Mouse (Mus musculus) liver, embryonic 14.5 days (tissue): Measurements from ENCODE around the gene Mfsd12. TPM values are rescaled to one million over a fixed set of nuclear protein-coding genes. Genes with fewer than 3 reads are reported as not detected.

Experiments used
- ATAC-seq: fragments of 200-750 bp; cut with Nextera tagmentation; 2 replicates; pipeline ENCODE4 v1.8.0; 2017; ENCODE audit warnings: moderate number of reproducible peaks, mild to moderate bottlenecking, moderate library complexity; ENCODE audit not compliant: insufficient read depth
- DNase-seq, 3 experiments: peaks; one replicate each; pipeline ENCODE4 v3.0.0-alpha.2; 2012 to 2013; ENCODE audit warnings: low read depth in 3 of 3, low spot score in 3 of 3
- H3K27ac ChIP-seq: fragments of 300-500 bp; sonication (generic); 2 replicates; pipeline ENCODE4 v1.5.1; 2014; ENCODE audit warnings: moderate library complexity, mild to moderate bottlenecking, control low read depth, inconsistent platforms
- H3K27me3 ChIP-seq: fragments of 300-500 bp; sonication (generic); 2 replicates; pipeline ENCODE4 v1.6.1; 2014; ENCODE audit warnings: mild to moderate bottlenecking, low read length, moderate library complexity; ENCODE audit not compliant: control insufficient read depth, insufficient read depth
- H3K36me3 ChIP-seq: fragments of 300-500 bp; sonication (generic); replicated peaks from 2 replicates; pipeline ENCODE4 v1.6.1; 2014; ENCODE audit warnings: low read depth; ENCODE audit not compliant: control insufficient read depth, insufficient read depth
- H3K4me1 ChIP-seq, 2 experiments: fragments of 200-500 bp in 1 of 2; fragments of 300-500 bp in 1 of 2; sonication (generic) in 1 of 2; replicated peaks; 2 replicates each; pipeline ENCODE4 v1.6.1; 2012 to 2014; ENCODE audit warnings: antibody characterized with exemption in 1 of 2, inconsistent platforms in 1 of 2, low read length in 1 of 2; ENCODE audit not compliant: control insufficient read depth in 2 of 2, insufficient read depth in 2 of 2
- H3K4me2 ChIP-seq: fragments of 300-500 bp; sonication (generic); 2 replicates; pipeline ENCODE4 v1.6.1; 2014; ENCODE audit warnings: low read depth, mild to moderate bottlenecking, control low read depth, moderate library complexity
- H3K4me3 ChIP-seq, 2 experiments: fragments of 200-500 bp in 1 of 2; fragments of 300-500 bp in 1 of 2; sonication (generic) in 1 of 2; 2 replicates each; pipeline ENCODE4 v1.5.1; 2012 to 2014; ENCODE audit warnings: low read depth in 2 of 2, low read length in 2 of 2, mild to moderate bottlenecking in 2 of 2, control low read depth in 1 of 2, inconsistent platforms in 1 of 2, moderate library complexity in 1 of 2; ENCODE audit not compliant: insufficient read depth in 1 of 2
- H3K9ac ChIP-seq: fragments of 300-500 bp; sonication (generic); replicated peaks from 2 replicates; pipeline ENCODE4 v1.6.1; 2014; ENCODE audit warnings: mild to moderate bottlenecking, control low read depth, moderate library complexity
- H3K9me3 ChIP-seq: fragments of 300-500 bp; sonication (generic); 2 replicates; pipeline ENCODE4 v1.6.1; 2016; ENCODE audit warnings: low read length, mixed read lengths; ENCODE audit not compliant: control insufficient read depth
- CTCF ChIP-seq: IDR thresholded peaks from 2 replicates; pipeline ENCODE4 v1.5.1; 2016; ENCODE audit warnings: antibody characterized with exemption, low read depth, control low read depth
- EP300 ChIP-seq: IDR thresholded peaks from 2 replicates; pipeline ENCODE4 v1.6.1; 2016; ENCODE audit warnings: antibody characterized with exemption, low read depth
- WGBS: fragments of 180-500 bp; shearing (Covaris S2); extraction: QIAGEN DNeasy Blood & Tissue Kit; methylation state at CpG from one replicate; pipeline ENCODE4 v1.1.7; 2014; ENCODE audit not compliant: insufficient replicate concordance; 5-methylcytosine and 5-hydroxymethylcytosine counted together
- polyA plus RNA-seq, 2 experiments: library from polyadenylated mRNA; depleted of rRNA in 1 of 2; stranded (reverse) in 1 of 2; unstranded in 1 of 2; fragments of >200 nt; fragmentation: Nextera tagmentation in 1 of 2; extraction: Ambion mirVana in 1 of 2; gene quantifications; 2 replicates each; pipeline versions ENCODE4 v1.2.1 to v1.2.3; 2012 to 2014

The Mfsd12 gene
- polyA plus RNA-seq, 2 experiments: 6.1 to 8.4 TPM

- Histone ChIP-seq H3K4me2 (no peak overlapping the region), H3K36me3 (no peaks in the 10 kb centered on the region), H3K27ac (no peak overlapping the region), H3K27me3 (no peaks in the 10 kb centered on the region), H3K4me1 (peaks cover 2 to 5% of the 10 kb centered on the region in 2 experiments; a peak in 3 of 4 replicates), H3K9me3 (no peaks in the 10 kb centered on the region), H3K4me3 (no peak overlapping the region), H3K9ac (no peak overlapping the region)
- 4% methylated on average over 5 of the region's 5 CpGs for WGBS
- ATAC-seq (no peak), DNase-seq (peak in 1 of 3 experiments; percentile 53)
- TF ChIP-seq CTCF: peak; percentile 98
- no peak for TF ChIP-seq EP300
Observed at GRCm38 (mm10) chr10:81395127-81395526, 37.8 kb downstream of the Mfsd12 start.

GRCm38 (mm10) chr10:81395865-81396264, 38.6 kb downstream of the Mfsd12 start:
- Histone ChIP-seq H3K36me3 (no peaks in the 10 kb centered on the region; the same call in 1 of the 2 replicates), H3K9ac (no peak overlapping the region), H3K27me3 (no peaks in the 10 kb centered on the region), H3K4me1 (peaks cover 2 to 5% of the 10 kb centered on the region in 2 experiments; a peak in 3 of 4 replicates), H3K4me2 (no peak overlapping the region), H3K4me3 (no peak overlapping the region), H3K27ac (no peak overlapping the region), H3K9me3 (no peaks in the 10 kb centered on the region)
- 82% methylated on average over 4 of the region's 4 CpGs for WGBS
- TF ChIP-seq EP300: no peak
- TF ChIP-seq CTCF: no peak
- no peak for DNase-seq
- no peak for ATAC-seq

GRCm38 (mm10) chr10:81396749-81397148, 39.5 kb downstream of the Mfsd12 start:
- Histone ChIP-seq H3K4me1 (peaks cover 5 to 11% of the 10 kb centered on the region in 2 experiments), H3K9ac (no peak overlapping the region), H3K27me3 (no peaks in the 10 kb centered on the region), H3K36me3 (no peaks in the 10 kb centered on the region; the same call in 1 of the 2 replicates), H3K9me3 (no peaks in the 10 kb centered on the region), H3K4me2 (no peak overlapping the region), H3K4me3 (no peak overlapping the region), H3K27ac (no peak overlapping the region)
- ATAC-seq (no peak), DNase-seq (no peak)
- TF ChIP-seq EP300 (no peak), CTCF (no peak)
- 74% methylated on average over 5 of the region's 5 CpGs for WGBS

GRCm38 (mm10) chr10:81399296-81399695, 42.0 kb downstream of the Mfsd12 start:
- no peaks in the 10 kb centered on the region for H3K9me3 ChIP-seq
- peaks cover 7 to 12% of the 10 kb centered on the region in 2 experiments; a peak in 3 of 4 replicates for H3K4me1 ChIP-seq
- no peak overlapping the region for H3K27ac ChIP-seq
- ATAC-seq (no peak), DNase-seq (no peak)
- no peaks in the 10 kb centered on the region; the same call in 1 of the 2 replicates for H3K36me3 ChIP-seq
- H3K27me3 ChIP-seq: no peaks in the 10 kb centered on the region; the same call in 1 of the 2 replicates
- no peak overlapping the region for H3K4me3 ChIP-seq
- no peak overlapping the region for H3K4me2 ChIP-seq
- 77% methylated on average over 5 of the region's 5 CpGs for WGBS
- H3K9ac ChIP-seq: no peak overlapping the region
- TF ChIP-seq CTCF: no peak
- no peak for TF ChIP-seq EP300

GRCm38 (mm10) chr10:81399798-81400308, 42.6 kb downstream of the Mfsd12 start:
- Histone ChIP-seq H3K4me1 (peaks cover 7 to 12% of the 10 kb centered on the region in 2 experiments; a peak in 3 of 4 replicates), H3K36me3 (no peaks in the 10 kb centered on the region; the same call in 1 of the 2 replicates), H3K4me3 (no peak overlapping the region), H3K4me2 (no peak overlapping the region), H3K9me3 (no peaks in the 10 kb centered on the region), H3K27ac (no peak overlapping the region), H3K9ac (no peak overlapping the region), H3K27me3 (peaks cover 3% of the 10 kb centered on the region; the same call in 1 of the 2 replicates)
- TF ChIP-seq EP300: no peak
- TF ChIP-seq CTCF: no peak
- no peak for ATAC-seq
- no peak for DNase-seq
- 72% methylated on average over 18 of the region's 18 CpGs for WGBS
